Comparison of ENCODE assay signal across 16 mouse cellular contexts in genomic region chr12:4198702-4199101, GRCm38 (mm10). TPM values are rescaled to one million over a fixed set of nuclear protein-coding genes. Genes with fewer than 3 reads are reported as not detected.
DNase-seq lines count a peak whose midpoint lies in the region; ATAC-seq lines count a peak whose summit lies in the region.
"Had no signal": no experiment of that assay in that cellular context is flagged by ENCODE, and none has a peak within 500 bp of the region (broad histone marks: within the 10 kb centered on the region; RNA-seq: fewer than 3 reads in every experiment).

No protein-coding gene starts in this region.

- DNase-seq in adrenal gland, adult 18-20 months (ENCODE audit: low spot score in 2 of 2): peak; percentile 21 to 24
- DNase-seq in adrenal gland, postnatal 10 days: no peak
- DNase-seq in lung, postnatal 25 days (ENCODE audit: low spot score): peak; percentile 12
- no peak for DNase-seq in lung, postnatal 14 days
- DNase-seq in adrenal gland, postnatal 36 days: peak; percentile 33 to 51
- DNase-seq in layer of hippocampus, adult 11-12 months (ENCODE audit: low spot score): no peak
- DNase-seq: cerebellum, postnatal 10 days; gastrocnemius, postnatal 14 days; heart, adult 18-20 months; heart, postnatal 14 days; layer of hippocampus, postnatal 36 days; lung, embryonic 14.5 days; thymus, postnatal 25 days had no signal

- no peak for ATAC-seq in CD4-positive, CD25-positive, alpha-beta regulatory T cell, adult 4 months
- ATAC-seq: forebrain, embryonic 15.5 days; intestine, postnatal 0 days had no signal

RNA-seq across cellular contexts. Expression of gene Ptrhd1, which starts 35.1 kb away (rescaled TPM):
- total RNA-seq in adrenal gland, adult 18-20 months (2021): 1 to 10 TPM; 7.8 to 8.0 TPM
- 1 to 10 TPM; 6.4 to 7.0 TPM for total RNA-seq in adrenal gland, postnatal 10 days (2021)
- 1 to 10 TPM; 7.3 to 8.3 TPM for total RNA-seq in adrenal gland, postnatal 36 days (2021)
- 1 to 10 TPM; 4.1 to 4.5 TPM for polyA plus RNA-seq in CD4-positive, CD25-positive, alpha-beta regulatory T cell, adult 4 months (2017; shearing (Covaris generic))

RNA-seq across cellular contexts. Expression of gene Cenpo, which starts 35.4 kb away (rescaled TPM):
- total RNA-seq in adrenal gland, adult 18-20 months (2021): 1 to 10 TPM; 6.8 to 8.9 TPM
- 10 to 100 TPM in 1 of 2 experiments, 1 to 10 TPM in 1; 9.0 to 10.8 TPM for total RNA-seq in adrenal gland, postnatal 10 days (2021)
- total RNA-seq in adrenal gland, postnatal 36 days (2021): 1 to 10 TPM; 8.1 to 8.7 TPM
- polyA plus RNA-seq in CD4-positive, CD25-positive, alpha-beta regulatory T cell, adult 4 months (2017; shearing (Covaris generic)): 10 to 100 TPM; 22.5 to 36.8 TPM

Comparison
In these comparisons a context has a peak if more than half of its experiments do, and no peak if none do; other contexts are left out.
1. DNase-seq: peak in adrenal gland, adult 18-20 months (2 of 2), lung, postnatal 25 days (single experiment) and adrenal gland, postnatal 36 days (2 of 2); none in adrenal gland, postnatal 10 days (single experiment), lung, postnatal 14 days (single experiment) and layer of hippocampus, adult 11-12 months (single experiment).